Mouse (Mus musculus) intestine, embryonic 16.5 days (tissue): ENCODE results near the gene Grm6. TPM values are rescaled to one million over a fixed set of nuclear protein-coding genes. Genes with fewer than 3 reads are reported as not detected.

Source experiments
- ATAC-seq: fragments of 200-750 bp; cut with Nextera tagmentation; 2 replicates; pipeline ENCODE4 v1.8.0; 2017; ENCODE audit warnings: moderate TSS enrichment, moderate library complexity
- H3K27ac ChIP-seq: fragments of 300-500 bp; sonication (generic); 2 replicates; pipeline ENCODE4 v1.5.1; 2014; ENCODE audit warnings: mild to moderate bottlenecking, low read length
- H3K27me3 ChIP-seq: fragments of 300-500 bp; sonication (generic); replicated peaks from 2 replicates; pipeline ENCODE4 v1.6.1; 2014; ENCODE audit warnings: low read length, control low read depth, mixed read lengths; ENCODE audit not compliant: control insufficient read depth, insufficient read depth
- H3K36me3 ChIP-seq: fragments of 300-500 bp; sonication (generic); 2 replicates; pipeline ENCODE4 v1.6.1; 2014; ENCODE audit warnings: low read length, control low read depth; ENCODE audit not compliant: control insufficient read depth, insufficient read depth
- H3K4me1 ChIP-seq: fragments of 300-500 bp; sonication (generic); 2 replicates; pipeline ENCODE4 v1.6.1; 2014; ENCODE audit warnings: low read length, control low read depth, mixed read lengths; ENCODE audit not compliant: control insufficient read depth, insufficient read depth
- H3K4me2 ChIP-seq: fragments of 300-500 bp; sonication (generic); 2 replicates; pipeline ENCODE4 v1.6.1; 2014; ENCODE audit warnings: low read depth, low read length, control low read depth
- H3K4me3 ChIP-seq: fragments of 300-500 bp; sonication (generic); 2 replicates; pipeline ENCODE4 v1.5.1; 2014; ENCODE audit warnings: mild to moderate bottlenecking, low read length
- H3K9ac ChIP-seq: fragments of 300-500 bp; sonication (generic); 2 replicates; pipeline ENCODE4 v1.6.1; 2014; ENCODE audit warnings: low read depth, low read length
- H3K9me3 ChIP-seq: fragments of 300-500 bp; sonication (generic); 2 replicates; pipeline ENCODE4 v1.6.1; 2016; ENCODE audit warnings: low read length, control low read depth; ENCODE audit not compliant: control insufficient read depth
- WGBS: fragments of 180-500 bp; shearing (Covaris S2); extraction: QIAGEN DNeasy Blood & Tissue Kit; methylation state at CpG from one replicate; pipeline ENCODE4 v1.1.7; 2014; 5-methylcytosine and 5-hydroxymethylcytosine counted together
- polyA plus RNA-seq: library from polyadenylated mRNA; unstranded; fragments of >200 nt; fragmentation: Nextera tagmentation; extraction: Ambion mirVana; gene quantifications from 2 replicates; pipeline ENCODE4 v1.2.1, GENCODE M21; 2015

Grm6 gene
- polyA plus RNA-seq, 1 experiment from 2014 or later: not detected

DNA sequence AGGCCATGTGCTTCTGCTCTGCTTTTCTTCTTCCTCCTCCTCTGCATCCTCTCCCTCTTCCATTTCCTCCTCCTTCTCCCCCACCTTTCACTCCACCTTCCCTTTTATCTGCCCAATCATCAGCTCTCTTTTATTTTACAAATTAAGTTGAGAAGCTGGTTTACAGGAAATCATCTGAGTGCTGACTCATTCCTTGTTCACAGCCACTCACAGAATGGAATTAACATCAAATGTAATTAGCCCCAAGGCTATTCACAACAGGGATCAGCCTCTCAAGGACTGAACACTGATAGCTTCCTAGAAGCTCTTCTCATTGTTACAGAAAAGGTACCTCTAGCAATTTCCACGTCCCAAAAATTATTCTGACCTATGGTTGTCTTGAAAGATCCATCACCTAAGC is 46.9 kb downstream of the Grm6 start:
- WGBS: 56% methylated on average over 1 of the region's 1 CpGs
- Histone ChIP-seq H3K27ac (no peak overlapping the region), H3K9me3 (peaks cover 41% of the 10 kb centered on the region), H3K9ac (no peak overlapping the region), H3K4me2 (no peak overlapping the region), H3K36me3 (peaks cover 24% of the 10 kb centered on the region), H3K4me3 (no peak overlapping the region), H3K27me3 (no peaks in the 10 kb centered on the region), H3K4me1 (no peaks in the 10 kb centered on the region)
- ATAC-seq: no peak

DNA sequence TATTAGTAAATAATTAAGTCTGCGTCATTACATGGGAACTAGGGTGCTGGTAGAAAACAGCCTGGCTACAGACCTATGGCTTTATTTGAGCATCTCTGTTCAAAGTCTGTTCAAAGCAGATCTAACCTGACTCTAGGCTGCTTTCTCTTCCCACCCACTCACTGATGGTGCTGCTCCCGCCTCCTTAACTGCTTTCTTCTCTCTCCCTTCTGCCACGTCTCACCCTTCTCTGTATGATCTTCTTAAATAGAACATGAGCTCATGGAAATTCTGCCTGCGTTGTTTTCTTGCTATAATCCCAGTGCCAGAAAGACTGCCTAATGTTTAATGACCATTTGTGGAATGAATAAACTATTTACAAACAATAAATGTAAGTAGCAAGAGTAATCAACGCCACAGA is 57.7 kb downstream of the Grm6 start:
- no peak for ATAC-seq
- 91% methylated on average over 5 of the region's 5 CpGs for WGBS
- H3K4me3 ChIP-seq: no peak overlapping the region
- H3K9me3 ChIP-seq: peaks cover 10% of the 10 kb centered on the region; the same call in 1 of the 2 replicates
- no peaks in the 10 kb centered on the region for H3K27me3 ChIP-seq
- H3K27ac ChIP-seq: no peak overlapping the region
- H3K9ac ChIP-seq: no peak overlapping the region
- peaks cover 48% of the 10 kb centered on the region for H3K36me3 ChIP-seq
- no peaks in the 10 kb centered on the region for H3K4me1 ChIP-seq
- no peak overlapping the region for H3K4me2 ChIP-seq

- no peak overlapping the region for H3K27ac ChIP-seq
- no peak overlapping the region for H3K4me3 ChIP-seq
- H3K27me3 ChIP-seq: no peaks in the 10 kb centered on the region
- no peak overlapping the region for H3K4me2 ChIP-seq
- H3K9ac ChIP-seq: no peak overlapping the region
- H3K4me1 ChIP-seq: no peaks in the 10 kb centered on the region
- H3K9me3 ChIP-seq: no peaks in the 10 kb centered on the region
- ATAC-seq: no peak
- 96% methylated on average over 1 of the region's 1 CpGs for WGBS
- H3K36me3 ChIP-seq: peaks cover 17% of the 10 kb centered on the region
Observed at GRCm38 (mm10) chr11:50913301-50913700, 62.8 kb downstream of the Grm6 start.

- 95% methylated on average over 3 of the region's 3 CpGs for WGBS
- Histone ChIP-seq H3K27ac (no peak overlapping the region), H3K27me3 (no peaks in the 10 kb centered on the region), H3K9me3 (no peaks in the 10 kb centered on the region), H3K4me2 (no peak overlapping the region), H3K9ac (no peak overlapping the region), H3K4me3 (no peak overlapping the region), H3K4me1 (no peaks in the 10 kb centered on the region), H3K36me3 (peaks cover 13% of the 10 kb centered on the region)
- ATAC-seq: no peak
Observed at GRCm38 (mm10) chr11:50914461-50914860, 64.0 kb downstream of the Grm6 start.

Other genes starting within 250 kb of the Grm6 start
- 6.5 and 7.8 TPM in 2 replicates for gene Adamts2, start 248.6 kb upstream of the Grm6 start, polyA plus RNA-seq
- gene Zfp354c, start 23.0 kb upstream of the Grm6 start, polyA plus RNA-seq: 11.1 and 11.6 TPM in 2 replicates
- 0.43 and 0.45 TPM in 2 replicates for gene Zfp879, start 9.1 kb upstream of the Grm6 start, polyA plus RNA-seq
- gene Zfp454, start 37.0 kb downstream of the Grm6 start, polyA plus RNA-seq: 3.0 and 4.9 TPM in 2 replicates
- gene Zfp2, start 65.5 kb downstream of the Grm6 start, polyA plus RNA-seq: 8.1 and 9.1 TPM in 2 replicates
- gene Zfp354b, start 80.9 kb downstream of the Grm6 start, polyA plus RNA-seq: 0.68 and 1.0 TPM in 2 replicates
- gene 4933414I15Rik, start 93.1 kb downstream of the Grm6 start, polyA plus RNA-seq: not detected in 2 replicates
- not detected in 2 replicates for gene Prop1, start 103.1 kb downstream of the Grm6 start, polyA plus RNA-seq
- not detected in 2 replicates for gene Olfr1378, start 115.8 kb downstream of the Grm6 start, polyA plus RNA-seq
- not detected in 2 replicates for gene Olfr1377, start 131.3 kb downstream of the Grm6 start, polyA plus RNA-seq
- not detected in 2 replicates for gene Olfr51, start 152.9 kb downstream of the Grm6 start, polyA plus RNA-seq
- gene Olfr54, start 163.6 kb downstream of the Grm6 start, polyA plus RNA-seq: not detected in 2 replicates
- not detected in 2 replicates for gene Olfr1375, start 197.4 kb downstream of the Grm6 start, polyA plus RNA-seq
- 5.4 and 6.2 TPM in 2 replicates for gene Zfp354a, start 208.6 kb downstream of the Grm6 start, polyA plus RNA-seq